Mouse (Mus musculus): ENCODE measurements around the gene Pcsk1. TPM values are rescaled to one million over a fixed set of nuclear protein-coding genes. Genes with fewer than 3 reads are reported as not detected.

Pcsk1 gene
- 1.4 TPM for polyA plus RNA-seq (2017; shearing (Covaris generic))

GRCm38 (mm10) chr13:75089721-75090410 lies at the start of gene Pcsk1:
Pcsk1 (plus strand) TSS chr13:75089826.

All from naive thymus-derived CD4-positive, alpha-beta T cell, adult 5 months (primary cell).